Mouse (Mus musculus): ENCODE results near the gene Gm21671.
"Not testable (repeated sequence)": the region's sequence is repeated elsewhere in the genome, so short reads cannot be mapped to it uniquely, and the experiment has no call there.

Gene Gm21671

GRCm38 (mm10) chr5:25954317-25954716, at the start of gene Gm21671:
TSS of gene Gm21671 (minus strand) at chr5:25954417.
- TF ChIP-seq GATA4 (IDR thresholded peaks at IDR 0.05; ENCODE audit: insufficient replicate concordance, low read length) = not testable (repeated sequence)

GRCm38 (mm10) chr5:25988550-25988949, 34.3 kb upstream of the Gm21671 start, which contains the start of gene Gm21698:
TSS of gene Gm21698 (minus strand) at chr5:25988650.
- TF ChIP-seq GATA4 (IDR thresholded peaks at IDR 0.05; ENCODE audit: insufficient replicate concordance, low read length) = not testable (repeated sequence)

GRCm38 (mm10) chr5:25972563-25972962, 18.3 kb upstream of the Gm21671 start, which contains the start of gene Gm21680:
TSS of gene Gm21680 (minus strand) at chr5:25972663.
- not testable (repeated sequence) for TF ChIP-seq GATA4 (IDR thresholded peaks at IDR 0.05; ENCODE audit: insufficient replicate concordance, low read length)

GRCm38 (mm10) chr5:25942281-25942680, 11.9 kb downstream of the Gm21671 start, which contains the start of gene Gm21663:
TSS of gene Gm21663 (minus strand) at chr5:25942381.
- not testable (repeated sequence) for TF ChIP-seq GATA4 (IDR thresholded peaks at IDR 0.05; ENCODE audit: insufficient replicate concordance, low read length)
